Mouse (Mus musculus) embryonic stem cell, embryonic (primary cell): ENCODE measurements around the gene U2af2.

Source experiments
- CTCF ChIA-PET, 4 experiments: fragments of 300-600 bp in 2 of 4; fragments of 350-600 bp in 2 of 4; sonication (Branson Sonifier 250); formaldehyde crosslinking; loops; one replicate each; lab custom pipeline; 2022; ENCODE audit warnings: inconsistent platforms in 2 of 4; lab: Charles Lee
- POLR2A ChIA-PET, 4 experiments: fragments of 300-600 bp in 2 of 4; fragments of 350-600 bp in 2 of 4; sonication (Branson Sonifier 250); formaldehyde crosslinking; loops; one replicate each; lab custom pipeline; 2022; ENCODE audit warnings: antibody characterized with exemption in 4 of 4, inconsistent platforms in 1 of 4; lab: Charles Lee

Gene U2af2

GRCm38 (mm10) chr7:5052438-5052837, 9.5 kb upstream of the U2af2 start:
- CTCF ChIA-PET = interaction anchor here in 1 of 4 experiments (0.6 to 3.8 kb wide), 4 partner anchors 9 to 632 kb away, joined by 3 to 33 read pairs (median 4); partner anchors contain the start of genes Sbk2 and U2af2
- POLR2A ChIA-PET = interaction anchor here (0.5 to 8.5 kb wide), 32 partner anchors 9 to 1145 kb away, joined by 3 to 114 read pairs (median 6); partner anchors contain the start of genes U2af2 (in 4 of the 4), Ccdc106 (in 3 of the 4), Fiz1 (in 3 of the 4) and Gm44973 (in 3 of the 4)

GRCm38 (mm10) chr7:5052931-5053343, 9.0 kb upstream of the U2af2 start:
- CTCF ChIA-PET = interaction anchor here in 2 of 4 experiments (0.7 to 3.8 kb wide), 4 partner anchors 8 to 130 kb away, joined by 3 to 33 read pairs (median 4); partner anchors contain the start of genes Fiz1 (in 1 of the 2), U2af2 (in 1 of the 2) and Zfp524 (in 1 of the 2)
- POLR2A ChIA-PET = interaction anchor here (0.9 to 8.5 kb wide), 25 partner anchors 8 to 300 kb away, joined by 3 to 114 read pairs (median 5); partner anchors contain the start of genes U2af2 (in 4 of the 4), Fiz1 (in 3 of the 4), Zfp524 (in 3 of the 4) and Gm44973 (in 2 of the 4)

- CTCF ChIA-PET = interaction anchor here in 2 of 4 experiments (0.7 to 1.1 kb wide), 3 partner anchors 40 to 130 kb away, joined by 3 to 4 read pairs (median 4); partner anchors contain the start of genes Fiz1 (in 1 of the 2) and Zfp524 (in 1 of the 2)
- POLR2A ChIA-PET = interaction anchor here (0.6 to 8.5 kb wide), 28 partner anchors 7 to 301 kb away, joined by 3 to 114 read pairs (median 4); partner anchors contain the start of genes U2af2 (in 4 of the 4), Fiz1 (in 3 of the 4), Zfp524 (in 3 of the 4) and Ccdc106 (in 2 of the 4)
Measured at GRCm38 (mm10) chr7:5053456-5054179, 8.3 kb upstream of the U2af2 start.

GRCm38 (mm10) chr7:5056651-5057263, 5.2 kb upstream of the U2af2 start:
- POLR2A ChIA-PET = interaction anchor here in 2 of 4 experiments (0.6 to 8.5 kb wide), 9 partner anchors 16 to 304 kb away, joined by 3 to 114 read pairs (median 3); partner anchors contain the start of genes Fiz1 (in 2 of the 2), Zfp524 (in 2 of the 2), Ccdc106 (in 1 of the 2) and Cox6b2 (in 1 of the 2)
- CTCF ChIA-PET = no interaction called here

GRCm38 (mm10) chr7:5057381-5057780, 4.6 kb upstream of the U2af2 start:
- ChIA-PET CTCF (interaction anchor here in 1 of 4 experiments (2.0 kb wide), 1 partner anchor 40 kb away, joined by 4 read pairs; no protein-coding TSS in a partner anchor), POLR2A (interaction anchor here in 3 of 4 experiments (0.6 to 10.0 kb wide), 7 partner anchors 14 to 245 kb away, joined by 3 to 221 read pairs (median 3); partner anchors contain the start of genes Ccdc106 (in 2 of the 3), Fiz1 (in 2 of the 3), Gm44973 (in 2 of the 3) and Zfp524 (in 2 of the 3))

- POLR2A ChIA-PET = interaction anchor here in 3 of 4 experiments (0.6 to 10.0 kb wide), 12 partner anchors 13 to 265 kb away, joined by 3 to 240 read pairs (median 3); partner anchors contain the start of genes Ccdc106 (in 2 of the 3), Fiz1 (in 2 of the 3), Gm44973 (in 2 of the 3) and Zfp524 (in 2 of the 3)
- CTCF ChIA-PET = interaction anchor here in 2 of 4 experiments (0.9 to 2.0 kb wide), 2 partner anchors 10 to 40 kb away, joined by 3 to 4 read pairs; no protein-coding TSS in a partner anchor
Measured at GRCm38 (mm10) chr7:5057804-5058203, 4.1 kb upstream of the U2af2 start.

- CTCF ChIA-PET = interaction anchor here in 2 of 4 experiments (0.9 to 2.0 kb wide), 3 partner anchors 11 to 50 kb away, joined by 3 to 4 read pairs (median 3); no protein-coding TSS in a partner anchor
Measured at GRCm38 (mm10) chr7:5058631-5059030, 3.3 kb upstream of the U2af2 start.

GRCm38 (mm10) chr7:5059421-5059820, 2.5 kb upstream of the U2af2 start:
- ChIA-PET POLR2A (interaction anchor here in 3 of 4 experiments (0.7 to 10.0 kb wide), 18 partner anchors 8 to 1303 kb away, joined by 3 to 240 read pairs (median 16); partner anchors contain the start of genes Ccdc106 (in 2 of the 3), Fiz1 (in 2 of the 3), Gm44973 (in 2 of the 3) and Zfp524 (in 2 of the 3)), CTCF (interaction anchor here in 3 of 4 experiments (0.9 to 2.2 kb wide), 11 partner anchors 21 to 1067 kb away, joined by 3 to 11 read pairs (median 4); partner anchors contain the start of genes Rasl2-9 (in 1 of the 3) and Zfp784 (in 1 of the 3))

More at GRCm38 (mm10) chr7:5058631-5059030, 3.3 kb upstream of the U2af2 start:
- POLR2A ChIA-PET = interaction anchor here in 3 of 4 experiments (0.8 to 10.0 kb wide), 10 partner anchors 7 to 266 kb away, joined by 3 to 240 read pairs (median 11); partner anchors contain the start of genes Ccdc106 (in 2 of the 3), Fiz1 (in 2 of the 3), Gm44973 (in 2 of the 3) and Zfp524 (in 2 of the 3)

GRCm38 (mm10) chr7:5060239-5060731, 1.7 kb upstream of the U2af2 start:
- ChIA-PET POLR2A (interaction anchor here (0.6 to 10.0 kb wide), 50 partner anchors 8 to 1302 kb away, joined by 3 to 240 read pairs (median 5); partner anchors contain the start of genes Zfp580 (in 4 of the 4), Ube2s (in 3 of the 4), Ccdc106 (in 2 of the 4) and Cox6b2 (in 2 of the 4)), CTCF (interaction anchor here (0.6 to 2.9 kb wide), 35 partner anchors 9 to 1067 kb away, joined by 3 to 33 read pairs (median 3); partner anchors contain the start of genes Fiz1 (in 2 of the 4), Gm44973 (in 2 of the 4), Zfp784 (in 2 of the 4) and Ccdc106 (in 1 of the 4))

GRCm38 (mm10) chr7:5060944-5061773, 784 bp upstream of the U2af2 start:
- POLR2A ChIA-PET = interaction anchor here (0.6 to 10.0 kb wide), 78 partner anchors 8 to 1916 kb away, joined by 3 to 240 read pairs (median 4); partner anchors contain the start of genes Fiz1 (in 4 of the 4), Gm44973 (in 4 of the 4), Zfp580 (in 4 of the 4) and Ccdc106 (in 3 of the 4)

GRCm38 (mm10) chr7:5062360-5063001, 538 bp downstream of the U2af2 start:
- ChIA-PET POLR2A (interaction anchor here (0.6 to 10.0 kb wide), 57 partner anchors 8 to 1110 kb away, joined by 3 to 240 read pairs (median 5); partner anchors contain the start of genes Fiz1 (in 4 of the 4), Gm44973 (in 4 of the 4), Zfp524 (in 3 of the 4) and Zfp580 (in 3 of the 4)), CTCF (interaction anchor here in 1 of 4 experiments (0.6 to 2.9 kb wide), 4 partner anchors 12 to 542 kb away, joined by 3 to 33 read pairs (median 4); partner anchors contain the start of gene Zfp580)

More at GRCm38 (mm10) chr7:5060944-5061773, 784 bp upstream of the U2af2 start:
- CTCF ChIA-PET = interaction anchor here (0.6 to 2.9 kb wide), 29 partner anchors 10 to 537 kb away, joined by 3 to 33 read pairs (median 4); partner anchors contain the start of genes Fiz1 (in 2 of the 4), Gm44973 (in 2 of the 4), Ccdc106 (in 1 of the 4) and Rasl2-9 (in 1 of the 4)

- ChIA-PET CTCF (no interaction called here), POLR2A (interaction anchor here in 3 of 4 experiments (1.0 to 10.0 kb wide), 11 partner anchors 9 to 312 kb away, joined by 3 to 240 read pairs (median 8); partner anchors contain the start of genes Ccdc106 (in 2 of the 3), Fiz1 (in 2 of the 3), Gm44973 (in 2 of the 3) and Zfp524 (in 2 of the 3))
Measured at GRCm38 (mm10) chr7:5064886-5065285, 2.9 kb downstream of the U2af2 start.

- ChIA-PET POLR2A (interaction anchor here (0.5 to 9.5 kb wide), 17 partner anchors 8 to 1270 kb away, joined by 3 to 240 read pairs (median 4); partner anchors contain the start of genes U2af2 (in 2 of the 4), Fiz1 (in 1 of the 4) and Gm3854 (in 1 of the 4)), CTCF (interaction anchor here in 1 of 4 experiments (1.0 to 1.3 kb wide), 2 partner anchors 13 to 14 kb away, joined by 3 read pairs; no protein-coding TSS in a partner anchor)
Measured at GRCm38 (mm10) chr7:5073586-5073985, 11.6 kb downstream of the U2af2 start.

- ChIA-PET POLR2A (interaction anchor here in 3 of 4 experiments (0.7 to 9.5 kb wide), 13 partner anchors 8 to 250 kb away, joined by 3 to 240 read pairs (median 8); partner anchors contain the start of genes U2af2 (in 2 of the 3), Fiz1 (in 1 of the 3), Gm44973 (in 1 of the 3) and Zfp524 (in 1 of the 3)), CTCF (interaction anchor here in 2 of 4 experiments (0.6 to 1.3 kb wide), 2 partner anchors 15 to 163 kb away, joined by 3 to 6 read pairs; no protein-coding TSS in a partner anchor)
Measured at GRCm38 (mm10) chr7:5074984-5075383, 13.0 kb downstream of the U2af2 start.
